Mouse (Mus musculus) bone marrow, adult 2 months (tissue): ENCODE measurements around the gene Utp14b.

Experiments used
- CTCF ChIP-seq: fragments of 200-500 bp; IDR thresholded peaks from 2 replicates; pipeline ENCODE4 v1.5.1; 2011; ENCODE audit warnings: low read length, control low read depth; ENCODE audit not compliant: control insufficient read depth, insufficient read depth
- POLR2A ChIP-seq: fragments of 200-500 bp; IDR thresholded peaks from 2 replicates; pipeline ENCODE4 v1.6.1; 2011; ENCODE audit warnings: low read depth, mild to moderate bottlenecking, control low read depth, low read length, borderline replicate concordance; ENCODE audit not compliant: control insufficient read depth

DNA sequence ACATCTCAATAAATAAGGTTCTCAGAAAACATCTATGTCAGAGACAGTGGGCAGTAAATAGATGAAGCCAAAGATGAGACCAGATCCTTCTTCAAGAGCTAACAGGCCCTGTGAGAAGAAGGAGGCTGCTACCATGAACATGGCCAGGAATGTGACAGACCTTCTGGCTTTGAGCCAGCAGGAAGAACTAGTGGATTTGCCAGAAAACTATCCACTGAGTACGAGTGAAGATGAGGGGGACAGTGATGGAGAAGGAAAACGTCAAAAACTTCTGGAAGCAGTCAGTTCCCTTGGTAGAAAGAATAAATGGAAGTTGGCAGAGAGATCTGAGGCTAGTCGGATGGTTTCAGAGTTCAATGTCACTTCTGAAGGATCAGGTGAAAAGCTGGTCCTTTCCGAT, 6.5 kb downstream of the Utp14b start:
- TF ChIP-seq CTCF: no peak
- TF ChIP-seq POLR2A: no peak
